Mouse (Mus musculus): Measurements from ENCODE around the gene Lst1. TPM values are rescaled to one million over a fixed set of nuclear protein-coding genes. Genes with fewer than 3 reads are reported as not detected.

Lst1 gene
- polyA plus RNA-seq, 1 experiment from 2014 or later: 16.9 TPM

GRCm38 (mm10) chr17:35147348-35147747, 40.9 kb downstream of the Lst1 start:
- Histone ChIP-seq H3K4me3 (ENCODE audit: low read length) (no peak overlapping the region), H3K9ac (ENCODE audit: low read depth, low read length) (no peak overlapping the region), H3K4me2 (ENCODE audit: low read depth, low read length) (no peak overlapping the region), H3K9me3 (ENCODE audit: control insufficient read depth, low read length) (peaks cover 3% of the 10 kb centered on the region; the same call in 1 of the 2 replicates), H3K27me3 (replicated peaks; ENCODE audit: control insufficient read depth, insufficient read depth, low read length) (no peaks in the 10 kb centered on the region), H3K27ac (ENCODE audit: low read length) (no peak overlapping the region), H3K4me1 (ENCODE audit: control insufficient read depth, insufficient read depth, low read length) (no peaks in the 10 kb centered on the region), H3K36me3 (ENCODE audit: control insufficient read depth, insufficient read depth, low read length) (peaks cover 77% of the 10 kb centered on the region)
- 61% methylated on average over 3 of the region's 3 CpGs for WGBS
- ATAC-seq: no peak

- Histone ChIP-seq H3K36me3 (ENCODE audit: control insufficient read depth, insufficient read depth, low read length) (peaks cover 80% of the 10 kb centered on the region), H3K4me2 (ENCODE audit: low read depth, low read length) (no peak overlapping the region), H3K9me3 (ENCODE audit: control insufficient read depth, low read length) (peaks cover 3% of the 10 kb centered on the region; the same call in 1 of the 2 replicates), H3K4me1 (ENCODE audit: control insufficient read depth, insufficient read depth, low read length) (no peaks in the 10 kb centered on the region), H3K4me3 (ENCODE audit: low read length) (no peak overlapping the region), H3K9ac (ENCODE audit: low read depth, low read length) (no peak overlapping the region), H3K27me3 (replicated peaks; ENCODE audit: control insufficient read depth, insufficient read depth, low read length) (no peaks in the 10 kb centered on the region), H3K27ac (ENCODE audit: low read length) (no peak overlapping the region)
- WGBS: 87% methylated on average over 5 of the region's 5 CpGs
- ATAC-seq: no peak
These were observed 42.1 kb downstream of the Lst1 start for GRCm38 (mm10) chr17:35146139-35146538.

GRCm38 (mm10) chr17:35141971-35142370, 46.3 kb downstream of the Lst1 start:
- no peak overlapping the region for H3K4me3 ChIP-seq (ENCODE audit: low read length)
- 0 out of 2 replicates have a peak, but pooled peaks cover 9% of the 10 kb centered on the region for H3K4me1 ChIP-seq (ENCODE audit: control insufficient read depth, insufficient read depth, low read length)
- no peak for ATAC-seq
- no peaks in the 10 kb centered on the region for H3K27me3 ChIP-seq (replicated peaks; ENCODE audit: control insufficient read depth, insufficient read depth, low read length)
- no peak overlapping the region for H3K9ac ChIP-seq (ENCODE audit: low read depth, low read length)
- no peak overlapping the region for H3K27ac ChIP-seq (ENCODE audit: low read length)
- peaks cover 3% of the 10 kb centered on the region; the same call in 1 of the 2 replicates for H3K9me3 ChIP-seq (ENCODE audit: control insufficient read depth, low read length)
- no peak overlapping the region for H3K4me2 ChIP-seq (ENCODE audit: low read depth, low read length)
- WGBS: 88% methylated on average over 6 of the region's 6 CpGs
- H3K36me3 ChIP-seq (ENCODE audit: control insufficient read depth, insufficient read depth, low read length): peaks cover 69% of the 10 kb centered on the region

- 85% methylated on average over 16 of the region's 16 CpGs for WGBS
- no peak overlapping the region for H3K9ac ChIP-seq (ENCODE audit: low read depth, low read length)
These were observed 47.7 kb downstream of the Lst1 start for GRCm38 (mm10) chr17:35140490-35140996.

GRCm38 (mm10) chr17:35139269-35139668, 49.0 kb downstream of the Lst1 start:
- H3K27ac ChIP-seq (ENCODE audit: low read length): no peak overlapping the region
- no peaks in the 10 kb centered on the region for H3K27me3 ChIP-seq (replicated peaks; ENCODE audit: control insufficient read depth, insufficient read depth, low read length)
- peaks cover 3% of the 10 kb centered on the region; the same call in 1 of the 2 replicates for H3K9me3 ChIP-seq (ENCODE audit: control insufficient read depth, low read length)
- 0 out of 2 replicates have a peak, but pooled peaks cover 14% of the 10 kb centered on the region for H3K4me1 ChIP-seq (ENCODE audit: control insufficient read depth, insufficient read depth, low read length)
- 91% methylated on average over 3 of the region's 3 CpGs for WGBS
- H3K9ac ChIP-seq (ENCODE audit: low read depth, low read length): no peak overlapping the region
- H3K36me3 ChIP-seq (ENCODE audit: control insufficient read depth, insufficient read depth, low read length): peaks cover 42% of the 10 kb centered on the region
- H3K4me2 ChIP-seq (ENCODE audit: low read depth, low read length): no peak overlapping the region
- H3K4me3 ChIP-seq (ENCODE audit: low read length): no peak overlapping the region
- ATAC-seq: no peak

More at GRCm38 (mm10) chr17:35140490-35140996, 47.7 kb downstream of the Lst1 start:
- Histone ChIP-seq H3K9me3 (ENCODE audit: control insufficient read depth, low read length) (peaks cover 3% of the 10 kb centered on the region; the same call in 1 of the 2 replicates), H3K27me3 (replicated peaks; ENCODE audit: control insufficient read depth, insufficient read depth, low read length) (no peaks in the 10 kb centered on the region), H3K4me3 (ENCODE audit: low read length) (no peak overlapping the region), H3K36me3 (ENCODE audit: control insufficient read depth, insufficient read depth, low read length) (peaks cover 55% of the 10 kb centered on the region), H3K27ac (ENCODE audit: low read length) (no peak overlapping the region), H3K4me2 (ENCODE audit: low read depth, low read length) (no peak overlapping the region), H3K4me1 (ENCODE audit: control insufficient read depth, insufficient read depth, low read length) (0 out of 2 replicates have a peak, but pooled peaks cover 14% of the 10 kb centered on the region)
- ATAC-seq: no peak

- peak; percentile 70 for ATAC-seq
These were observed 52.5 kb downstream of the Lst1 start for GRCm38 (mm10) chr17:35135591-35136320.

More at GRCm38 (mm10) chr17:35135591-35136320, 52.5 kb downstream of the Lst1 start:
- peak overlapping the region; percentile 64 for H3K4me2 ChIP-seq (ENCODE audit: low read depth, low read length)
- H3K4me1 ChIP-seq (ENCODE audit: control insufficient read depth, insufficient read depth, low read length): peaks cover 14% of the 10 kb centered on the region; the same call in 1 of the 2 replicates
- no peaks in the 10 kb centered on the region for H3K9me3 ChIP-seq (ENCODE audit: control insufficient read depth, low read length)
- no peaks in the 10 kb centered on the region for H3K27me3 ChIP-seq (replicated peaks; ENCODE audit: control insufficient read depth, insufficient read depth, low read length)
- peak overlapping the region; percentile 69 for H3K9ac ChIP-seq (ENCODE audit: low read depth, low read length)
- under 1% methylated on average over 42 of the region's 43 CpGs for WGBS
- peak overlapping the region; percentile 71 for H3K4me3 ChIP-seq (ENCODE audit: low read length)
- peaks cover 14% of the 10 kb centered on the region for H3K36me3 ChIP-seq (ENCODE audit: control insufficient read depth, insufficient read depth, low read length)
- H3K27ac ChIP-seq (ENCODE audit: low read length): peak overlapping the region; percentile 84

Small RNAs within 50 kb of the gene (microRNA-seq; reads per million reads assigned to microRNA genes)
- gene Mir6973a (not detected), gene Mir6974 (not detected)

Other genes starting within 250 kb of the Lst1 start
- gene Hspa1b, start 229.2 kb downstream of the Lst1 start, polyA plus RNA-seq (2015; fragmentation: Nextera tagmentation; extraction: Ambion mirVana): 0.22 and 0.24 TPM in 2 replicates
- not detected in 2 replicates for gene Gm20481, start 218.5 kb downstream of the Lst1 start, polyA plus RNA-seq (2015; fragmentation: Nextera tagmentation; extraction: Ambion mirVana)
- 6.3 and 6.6 TPM in 2 replicates for gene Hspa1a, start 216.3 kb downstream of the Lst1 start, polyA plus RNA-seq (2015; fragmentation: Nextera tagmentation; extraction: Ambion mirVana)
- 0.38 and 0.57 TPM in 2 replicates for gene Hspa1l, start 215.7 kb downstream of the Lst1 start, polyA plus RNA-seq (2015; fragmentation: Nextera tagmentation; extraction: Ambion mirVana)
- 159 and 181 TPM in 2 replicates for gene Lsm2, start 206.6 kb downstream of the Lst1 start, polyA plus RNA-seq (2015; fragmentation: Nextera tagmentation; extraction: Ambion mirVana)
- 112 and 119 TPM in 2 replicates for gene Vars, start 187.5 kb downstream of the Lst1 start, polyA plus RNA-seq (2015; fragmentation: Nextera tagmentation; extraction: Ambion mirVana)
- gene Vwa7, start 171.9 kb downstream of the Lst1 start, polyA plus RNA-seq (2015; fragmentation: Nextera tagmentation; extraction: Ambion mirVana): 0.18 and 0.27 TPM in 2 replicates
- 11.3 TPM in 2 replicates for gene Sapcd1, start 160.4 kb downstream of the Lst1 start, polyA plus RNA-seq (2015; fragmentation: Nextera tagmentation; extraction: Ambion mirVana)
- gene Msh5, start 141.7 kb downstream of the Lst1 start, polyA plus RNA-seq (2015; fragmentation: Nextera tagmentation; extraction: Ambion mirVana): 3.6 and 4.4 TPM in 2 replicates
- gene Clic1, start 138.5 kb downstream of the Lst1 start, polyA plus RNA-seq (2015; fragmentation: Nextera tagmentation; extraction: Ambion mirVana): 405 and 416 TPM in 2 replicates
- 146 and 170 TPM in 2 replicates for gene Ddah2, start 129.4 kb downstream of the Lst1 start, polyA plus RNA-seq (2015; fragmentation: Nextera tagmentation; extraction: Ambion mirVana)
- gene Ly6g6c, start 123.1 kb downstream of the Lst1 start, polyA plus RNA-seq (2015; fragmentation: Nextera tagmentation; extraction: Ambion mirVana): 0.24 TPM in 1 of 2 replicates, not detected in the other
- gene Mpig6b, start 122.3 kb downstream of the Lst1 start, polyA plus RNA-seq (2015; fragmentation: Nextera tagmentation; extraction: Ambion mirVana): 0.37 and 0.40 TPM in 2 replicates
- 3.4 and 3.8 TPM in 2 replicates for gene Ly6g6e, start 111.5 kb downstream of the Lst1 start, polyA plus RNA-seq (2015; fragmentation: Nextera tagmentation; extraction: Ambion mirVana)
- 4.3 and 5.6 TPM in 2 replicates for gene Ly6g6d, start 110.4 kb downstream of the Lst1 start, polyA plus RNA-seq (2015; fragmentation: Nextera tagmentation; extraction: Ambion mirVana)
- 0.16 and 0.23 TPM in 2 replicates for gene Ly6g6f, start 102.8 kb downstream of the Lst1 start, polyA plus RNA-seq (2015; fragmentation: Nextera tagmentation; extraction: Ambion mirVana)
- 107 and 108 TPM in 2 replicates for gene Abhd16a, start 99.2 kb downstream of the Lst1 start, polyA plus RNA-seq (2015; fragmentation: Nextera tagmentation; extraction: Ambion mirVana)
- not detected in 2 replicates for gene Ly6g5c, start 80.2 kb downstream of the Lst1 start, polyA plus RNA-seq (2015; fragmentation: Nextera tagmentation; extraction: Ambion mirVana)
- 0.56 and 0.66 TPM in 2 replicates for gene Ly6g5b, start 73.0 kb downstream of the Lst1 start, polyA plus RNA-seq (2015; fragmentation: Nextera tagmentation; extraction: Ambion mirVana)
- 16.8 and 21.3 TPM in 2 replicates for gene Gpank1, start 67.0 kb downstream of the Lst1 start, polyA plus RNA-seq (2015; fragmentation: Nextera tagmentation; extraction: Ambion mirVana)
- 246 and 254 TPM in 2 replicates for gene Csnk2b, start 66.4 kb downstream of the Lst1 start, polyA plus RNA-seq (2015; fragmentation: Nextera tagmentation; extraction: Ambion mirVana)
- 15.4 and 18.3 TPM in 2 replicates for gene D17H6S53E, start 62.1 kb downstream of the Lst1 start, polyA plus RNA-seq (2015; fragmentation: Nextera tagmentation; extraction: Ambion mirVana)
- gene Apom, start 56.4 kb downstream of the Lst1 start, polyA plus RNA-seq (2015; fragmentation: Nextera tagmentation; extraction: Ambion mirVana): 9.4 and 20.2 TPM in 2 replicates
- 37.5 and 41.3 TPM in 2 replicates for gene Bag6, start 53.3 kb downstream of the Lst1 start, polyA plus RNA-seq (2015; fragmentation: Nextera tagmentation; extraction: Ambion mirVana)
- 103 TPM in 2 replicates for gene Prrc2a, start 23.5 kb downstream of the Lst1 start, polyA plus RNA-seq (2015; fragmentation: Nextera tagmentation; extraction: Ambion mirVana)
- gene Aif1, start 12.4 kb downstream of the Lst1 start, polyA plus RNA-seq (2015; fragmentation: Nextera tagmentation; extraction: Ambion mirVana): 17.4 and 19.4 TPM in 2 replicates
- gene Ltb, start 6.0 kb upstream of the Lst1 start, polyA plus RNA-seq (2015; fragmentation: Nextera tagmentation; extraction: Ambion mirVana): 4.4 and 4.7 TPM in 2 replicates
- gene Tnf, start 13.6 kb upstream of the Lst1 start, polyA plus RNA-seq (2015; fragmentation: Nextera tagmentation; extraction: Ambion mirVana): 0.18 and 0.23 TPM in 2 replicates
- gene Lta, start 16.9 kb upstream of the Lst1 start, polyA plus RNA-seq (2015; fragmentation: Nextera tagmentation; extraction: Ambion mirVana): 0.99 and 1.2 TPM in 2 replicates
- 0.29 and 0.46 TPM in 2 replicates for gene Gm16181, start 32.4 kb upstream of the Lst1 start, polyA plus RNA-seq (2015; fragmentation: Nextera tagmentation; extraction: Ambion mirVana)
- gene Atp6v1g2, start 45.2 kb upstream of the Lst1 start, polyA plus RNA-seq (2015; fragmentation: Nextera tagmentation; extraction: Ambion mirVana): 4.7 and 4.8 TPM in 2 replicates
- 8.9 and 9.2 TPM in 2 replicates for gene Nfkbil1, start 47.4 kb upstream of the Lst1 start, polyA plus RNA-seq (2015; fragmentation: Nextera tagmentation; extraction: Ambion mirVana)
- gene Ddx39b, start 53.3 kb upstream of the Lst1 start, polyA plus RNA-seq (2015; fragmentation: Nextera tagmentation; extraction: Ambion mirVana): 325 and 376 TPM in 2 replicates
- 238 and 255 TPM in 2 replicates for gene H2-D1, start 74.3 kb upstream of the Lst1 start, polyA plus RNA-seq (2015; fragmentation: Nextera tagmentation; extraction: Ambion mirVana)
- gene H2-Q1, start 132.0 kb upstream of the Lst1 start, polyA plus RNA-seq (2015; fragmentation: Nextera tagmentation; extraction: Ambion mirVana): 8.8 and 12.8 TPM in 2 replicates
- gene H2-Q2, start 153.8 kb upstream of the Lst1 start, polyA plus RNA-seq (2015; fragmentation: Nextera tagmentation; extraction: Ambion mirVana): 136 and 184 TPM in 2 replicates
- gene H2-Q4, start 191.2 kb upstream of the Lst1 start, polyA plus RNA-seq (2015; fragmentation: Nextera tagmentation; extraction: Ambion mirVana): 4.8 and 5.1 TPM in 2 replicates
- 2.0 and 2.2 TPM in 2 replicates for gene H2-Q6, start 236.4 kb upstream of the Lst1 start, polyA plus RNA-seq (2015; fragmentation: Nextera tagmentation; extraction: Ambion mirVana)